Mouse (Mus musculus) CH12.LX (cell line): ENCODE measurements at regions not wholly inside any gene's neighbourhood (a gene's known extent, or its start where the extent isn't known, plus 50 kb on each side); places are given as distances from the start of the nearest gene placed in this dataset.
A peak's percentile ranks its signal among the peaks of the same experiment; 100 is the strongest.

Experiments used
- DNase-seq: peaks from one replicate; pipeline ENCODE4 v3.0.0-alpha.2; 2013; ENCODE audit errors: extremely low read depth
- H3K27ac ChIP-seq: 2 replicates; pipeline ENCODE4 v1.5.1; 2012; ENCODE audit warnings: low read depth, mild to moderate bottlenecking, control low read depth, moderate library complexity; ENCODE audit not compliant: insufficient read depth
- H3K27me3 ChIP-seq: replicated peaks from 2 replicates; pipeline ENCODE3; 2012; ENCODE audit warnings: inconsistent platforms
- H3K36me3 ChIP-seq, 2 experiments: replicated peaks in 1 of 2; 2 replicates each; pipeline versions ENCODE3 to v1.6.1; 2012; ENCODE audit warnings: inconsistent platforms in 1 of 2, low read length in 1 of 2, mild to moderate bottlenecking in 1 of 2, mixed read lengths in 1 of 2, moderate library complexity in 1 of 2; ENCODE audit not compliant: control insufficient read depth in 1 of 2, insufficient read depth in 1 of 2
- H3K4me1 ChIP-seq, 2 experiments: 2 replicates each; pipeline ENCODE4 v1.6.1; 2012; ENCODE audit warnings: inconsistent platforms in 1 of 2, moderate library complexity in 1 of 2; ENCODE audit not compliant: insufficient read depth in 2 of 2, control insufficient read depth in 1 of 2
- H3K4me2 ChIP-seq: 2 replicates; pipeline ENCODE4 v1.6.1; 2012; ENCODE audit warnings: low read depth, mild to moderate bottlenecking, control low read depth; ENCODE audit not compliant: poor library complexity, insufficient read depth, severe bottlenecking
- H3K4me3 ChIP-seq, 3 experiments: fragments of 150-350 bp in 1 of 3; sonication (generic) in 1 of 3; replicated peaks in 1 of 3; 2 replicates each; pipeline versions ENCODE3 to v1.5.1; 2011 to 2012; ENCODE audit warnings: low read depth in 2 of 3, low read length in 2 of 3, mild to moderate bottlenecking in 2 of 3, moderate library complexity in 2 of 3, control low read depth in 1 of 3, improper control_type of control experiment in 1 of 3, inconsistent platforms in 1 of 3, mixed read lengths in 1 of 3; ENCODE audit not compliant: poor library complexity in 1 of 3
- H3K79me2 ChIP-seq: replicated peaks from 2 replicates; pipeline ENCODE4 v1.6.1; 2012; ENCODE audit warnings: mild to moderate bottlenecking, moderate library complexity; ENCODE audit not compliant: control insufficient read depth, poor library complexity, insufficient read depth, severe bottlenecking; ENCODE audit errors: extremely low read depth
- H3K9ac ChIP-seq: 2 replicates; pipeline ENCODE4 v1.6.1; 2012; ENCODE audit warnings: low read depth, mild to moderate bottlenecking, control low read depth, moderate library complexity; ENCODE audit not compliant: insufficient read depth
- H3K9me3 ChIP-seq: replicated peaks from 2 replicates; pipeline ENCODE3; 2012; ENCODE audit warnings: low read length, inconsistent platforms, mixed read lengths
- BHLHE40 ChIP-seq: IDR thresholded peaks from 2 replicates; pipeline ENCODE4 v1.6.1; 2011; ENCODE audit warnings: mild to moderate bottlenecking, low read depth, low read length, improper control_type of control experiment
- CHD1 ChIP-seq: IDR thresholded peaks from 2 replicates; pipeline ENCODE4 v1.6.1; 2012; ENCODE audit warnings: low read depth, low read length, improper control_type of control experiment, inconsistent platforms
- CHD2 ChIP-seq: IDR thresholded peaks from 2 replicates; pipeline ENCODE4 v1.6.1; 2011; ENCODE audit warnings: low read length, improper control_type of control experiment
- CTCF ChIP-seq, 2 experiments: IDR thresholded peaks in 1 of 2; conservative IDR thresholded peaks in 1 of 2; 2 replicates each; pipeline ENCODE4 v1.5.1; 2011 to 2012; ENCODE audit warnings: low read depth in 2 of 2, low read length in 2 of 2, improper control_type of control experiment in 1 of 2, inconsistent platforms in 1 of 2, mild to moderate bottlenecking in 1 of 2, moderate library complexity in 1 of 2
- E2F4 ChIP-seq: IDR thresholded peaks from 2 replicates; pipeline ENCODE4 v1.6.1; 2011; ENCODE audit warnings: low read depth, low read length, improper control_type of control experiment; ENCODE audit not compliant: insufficient replicate concordance
- ELF1 ChIP-seq: IDR thresholded peaks from 2 replicates; pipeline ENCODE4 v1.6.1; 2014; ENCODE audit warnings: low read depth, mild to moderate bottlenecking, inconsistent platforms, low read length, improper control_type of control experiment
- ETS1 ChIP-seq: conservative IDR thresholded peaks from 2 replicates; pipeline ENCODE4 v1.6.1; 2012; ENCODE audit warnings: low read depth, mild to moderate bottlenecking, inconsistent platforms, low read length, improper control_type of control experiment, moderate library complexity
- IRF4 ChIP-seq: IDR thresholded peaks from 2 replicates; pipeline ENCODE4 v1.6.1; 2014; ENCODE audit warnings: low read depth, mild to moderate bottlenecking, inconsistent platforms, low read length, improper control_type of control experiment
- JUND ChIP-seq: conservative IDR thresholded peaks from 2 replicates; pipeline ENCODE4 v1.6.1; 2011; ENCODE audit warnings: low read depth, low read length, improper control_type of control experiment
- KAT2A ChIP-seq: IDR thresholded peaks from 2 replicates; pipeline ENCODE4 v1.6.1; 2012; ENCODE audit warnings: low read length, improper control_type of control experiment, inconsistent platforms; ENCODE audit not compliant: insufficient replicate concordance
- MAFK ChIP-seq: IDR thresholded peaks from 2 replicates; pipeline ENCODE4 v1.6.1; 2011; ENCODE audit warnings: low read length, improper control_type of control experiment; ENCODE audit not compliant: insufficient replicate concordance
- MAZ ChIP-seq: IDR thresholded peaks from 2 replicates; pipeline ENCODE4 v1.6.1; 2012; ENCODE audit warnings: low read depth, mild to moderate bottlenecking, inconsistent platforms, low read length, improper control_type of control experiment, moderate library complexity
- MXI1 ChIP-seq: IDR thresholded peaks from 2 replicates; pipeline ENCODE4 v1.6.1; 2011; ENCODE audit warnings: mild to moderate bottlenecking, low read depth, low read length, improper control_type of control experiment
- NRF1 ChIP-seq: IDR thresholded peaks from 2 replicates; pipeline ENCODE4 v1.6.1; 2014; ENCODE audit warnings: low read depth, mild to moderate bottlenecking, inconsistent platforms, low read length, improper control_type of control experiment, moderate library complexity
- POLR2A ChIP-seq: IDR thresholded peaks from 2 replicates; pipeline ENCODE4 v1.6.1; 2011; ENCODE audit warnings: low read depth, mild to moderate bottlenecking, improper control_type of control experiment, low read length
- POLR2AphosphoS2 ChIP-seq: IDR thresholded peaks from 2 replicates; pipeline ENCODE4 v1.6.1; 2011; ENCODE audit warnings: low read depth, low read length, improper control_type of control experiment
- RAD21 ChIP-seq: IDR thresholded peaks from 2 replicates; pipeline ENCODE4 v1.6.1; 2011; ENCODE audit warnings: low read depth, mild to moderate bottlenecking, low read length, improper control_type of control experiment, moderate library complexity
- SIN3A ChIP-seq: IDR thresholded peaks from 2 replicates; pipeline ENCODE4 v1.6.1; 2012; ENCODE audit warnings: low read length, improper control_type of control experiment, inconsistent platforms
- TBP ChIP-seq: conservative IDR thresholded peaks from 2 replicates; pipeline ENCODE4 v1.6.1; 2011; ENCODE audit warnings: low read depth, low read length, improper control_type of control experiment
- USF1 ChIP-seq: IDR thresholded peaks from 2 replicates; pipeline ENCODE4 v1.6.1; 2014; ENCODE audit warnings: low read depth, mild to moderate bottlenecking, inconsistent platforms, low read length, improper control_type of control experiment
- USF2 ChIP-seq: conservative IDR thresholded peaks from 2 replicates; pipeline ENCODE4 v1.6.1; 2011; ENCODE audit warnings: low read depth, low read length, improper control_type of control experiment
- ZC3H11A ChIP-seq: IDR thresholded peaks from 2 replicates; pipeline ENCODE4 v1.6.1; 2012; ENCODE audit warnings: low read depth, mild to moderate bottlenecking, inconsistent platforms, low read length, improper control_type of control experiment
- ZKSCAN1 ChIP-seq: IDR thresholded peaks from 2 replicates; pipeline ENCODE4 v1.6.1; 2012; ENCODE audit warnings: low read depth, inconsistent platforms, low read length, improper control_type of control experiment, borderline replicate concordance
- ZMIZ1 ChIP-seq: IDR thresholded peaks from 2 replicates; pipeline ENCODE4 v1.6.1; 2012; ENCODE audit warnings: low read depth, mild to moderate bottlenecking, inconsistent platforms, low read length, improper control_type of control experiment
- dilution Hi-C: fragments of 300-500 bp; cut with MboI; formaldehyde crosslinking; loops from 2 replicates; pipeline ENCODE4 v1.14.3; 2020; ENCODE audit warnings: low sequenced_read_pairs; ENCODE audit not compliant: extremely low pct_unique_long_range_greater_than_20kb, extremely low pct_ligation_motif_present
- in situ Hi-C: fragments of 300-500 bp; cut with MboI; formaldehyde crosslinking; loops from 3 replicates; pipeline ENCODE4 v1.14.3; 2019; ENCODE audit warnings: low sequenced_read_pairs, low pct_ligation_motif_present, low pct_unique_long_range_greater_than_20kb, mixed read lengths

DNA sequence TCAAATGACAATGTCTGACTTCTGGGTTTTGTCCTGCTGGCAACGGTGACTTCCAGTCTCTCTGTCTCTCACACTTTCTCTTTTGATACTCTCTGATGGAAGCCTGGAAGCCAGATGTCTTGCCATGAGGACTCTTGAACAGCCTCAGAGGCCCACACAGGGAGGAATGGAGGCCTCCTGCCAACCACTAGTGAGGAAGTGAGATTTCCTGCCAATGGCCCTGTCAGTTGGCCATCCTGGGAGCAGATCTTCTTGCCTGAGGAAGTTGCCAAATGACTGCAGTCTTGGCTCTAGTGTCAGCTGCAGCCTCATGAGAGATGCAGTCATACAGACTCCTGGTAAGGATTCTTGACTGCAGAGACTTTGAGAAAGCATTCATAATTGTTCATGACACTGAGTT is 741.7 kb downstream of the Adgrl2 start (continued):
- TF ChIP-seq ZKSCAN1 (no peak), CHD1 (no peak), TBP (no peak), JUND (no peak), POLR2AphosphoS2 (no peak), MAFK (no peak), BHLHE40 (peak; percentile 41; the same call in 1 of the 2 replicates), CHD2 (peak; percentile 42; the same call in 1 of the 2 replicates), IRF4 (peak; percentile 69), ZC3H11A (no peak), POLR2A (no peak), MXI1 (no peak), ZMIZ1 (no peak), ELF1 (no peak), KAT2A (0 out of 2 replicates have a peak, but pooled peaks have one; percentile 19), NRF1 (no peak), MAZ (no peak), ETS1 (peak; percentile 52), CTCF (conservative IDR thresholded peaks at IDR 0.05 in 1 of 2, IDR thresholded peaks at IDR 0.05 in 1 of 2; ENCODE audit: low read depth in 2 of 2, low read length in 2 of 2) (no peak), E2F4 (no peak), SIN3A (peak; percentile 38; the same call in 1 of the 2 replicates)

DNA sequence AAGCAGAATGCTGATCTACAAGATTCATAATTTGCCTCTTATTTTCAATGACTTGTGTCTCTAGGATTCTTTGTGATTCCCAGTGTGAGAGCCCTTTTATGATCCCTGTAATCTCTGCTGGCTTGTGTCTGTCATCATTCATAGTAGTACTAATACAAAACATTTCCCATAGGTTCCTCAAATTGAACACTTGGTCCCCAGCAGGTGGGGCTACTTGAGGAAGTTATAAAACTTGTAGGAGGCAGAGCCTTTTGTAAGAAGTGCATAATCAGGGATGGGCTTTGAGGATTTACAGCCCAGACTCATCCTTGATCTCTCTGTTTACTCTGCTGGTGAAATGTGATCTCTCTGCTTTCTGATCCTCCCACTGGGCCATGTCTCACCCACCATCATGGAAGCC is 743.6 kb downstream of the Adgrl2 start:
- Histone ChIP-seq H3K9me3 (peaks cover 8% of the 10 kb centered on the region), H3K4me2 (no peak overlapping the region), H3K36me3 (no peaks in the 10 kb centered on the region), H3K9ac (no peak overlapping the region), H3K27ac (no peak overlapping the region), H3K79me2 (no peaks in the 10 kb centered on the region), H3K4me1 (peaks cover 0 to 25% of the 10 kb centered on the region in 2 experiments; a peak in 2 of 4 replicates), H3K27me3 (no peaks in the 10 kb centered on the region), H3K4me3 (no peak overlapping the region)
- in situ Hi-C loops = no loop called here
- no peak for TF ChIP-seq MAZ
- TF ChIP-seq USF1 = no peak
- TF ChIP-seq RAD21 = no peak; the same call in 1 of the 2 replicates
- no peak for TF ChIP-seq USF2
- no peak for TF ChIP-seq E2F4
- TF ChIP-seq ZC3H11A = no peak
- dilution Hi-C loops = no loop called here
- DNase-seq = peak; percentile 27
